Mouse (Mus musculus) olfactory bulb, adult 2 months (tissue): Measurements from ENCODE around the gene Megf11. TPM values are rescaled to one million over a fixed set of nuclear protein-coding genes. Genes with fewer than 3 reads are reported as not detected.

Experiments used
- H3K27ac ChIP-seq: fragments of 200-500 bp; 2 replicates; pipeline ENCODE4 v1.5.1; 2012; ENCODE audit warnings: low read depth, low read length; ENCODE audit not compliant: insufficient read depth
- H3K4me1 ChIP-seq: fragments of 200-500 bp; 2 replicates; pipeline ENCODE4 v1.6.1; 2012; ENCODE audit warnings: low read length; ENCODE audit not compliant: control insufficient read depth, insufficient read depth
- H3K4me3 ChIP-seq: fragments of 200-500 bp; 2 replicates; pipeline ENCODE4 v1.5.1; 2012; ENCODE audit warnings: mild to moderate bottlenecking, low read depth, low read length, moderate library complexity; ENCODE audit not compliant: insufficient read depth
- CTCF ChIP-seq: fragments of 200-500 bp; IDR thresholded peaks from 2 replicates; pipeline ENCODE4 v1.5.1; 2012; ENCODE audit warnings: low read depth, mild to moderate bottlenecking, low read length, moderate library complexity; ENCODE audit not compliant: insufficient read depth
- POLR2A ChIP-seq: fragments of 200-500 bp; IDR thresholded peaks from 2 replicates; pipeline ENCODE4 v1.6.1; 2012; ENCODE audit warnings: mild to moderate bottlenecking, low read depth, low read length, moderate library complexity; ENCODE audit not compliant: insufficient read depth
- WGBS: fragments of 180-500 bp; shearing (Covaris S2); methylation state at CpG from one replicate; pipeline ENCODE4 v1.1.7; 2018; 5-methylcytosine and 5-hydroxymethylcytosine counted together
- polyA plus RNA-seq: library from polyadenylated mRNA; stranded (reverse); fragments of >200 nt; gene quantifications from 2 replicates; pipeline ENCODE4 v1.2.4, GENCODE M21; 2012; ENCODE audit warnings: low replicate concordance; ENCODE audit not compliant: missing spikeins, insufficient read depth, insufficient read length

Megf11 gene
- polyA plus RNA-seq, 1 experiment = not detected

- H3K27ac ChIP-seq = no peak overlapping the region
- TF ChIP-seq POLR2A (no peak), CTCF (no peak)
Measured at GRCm38 (mm10) chr9:64520747-64521283, 135.4 kb downstream of the Megf11 start.

DNA sequence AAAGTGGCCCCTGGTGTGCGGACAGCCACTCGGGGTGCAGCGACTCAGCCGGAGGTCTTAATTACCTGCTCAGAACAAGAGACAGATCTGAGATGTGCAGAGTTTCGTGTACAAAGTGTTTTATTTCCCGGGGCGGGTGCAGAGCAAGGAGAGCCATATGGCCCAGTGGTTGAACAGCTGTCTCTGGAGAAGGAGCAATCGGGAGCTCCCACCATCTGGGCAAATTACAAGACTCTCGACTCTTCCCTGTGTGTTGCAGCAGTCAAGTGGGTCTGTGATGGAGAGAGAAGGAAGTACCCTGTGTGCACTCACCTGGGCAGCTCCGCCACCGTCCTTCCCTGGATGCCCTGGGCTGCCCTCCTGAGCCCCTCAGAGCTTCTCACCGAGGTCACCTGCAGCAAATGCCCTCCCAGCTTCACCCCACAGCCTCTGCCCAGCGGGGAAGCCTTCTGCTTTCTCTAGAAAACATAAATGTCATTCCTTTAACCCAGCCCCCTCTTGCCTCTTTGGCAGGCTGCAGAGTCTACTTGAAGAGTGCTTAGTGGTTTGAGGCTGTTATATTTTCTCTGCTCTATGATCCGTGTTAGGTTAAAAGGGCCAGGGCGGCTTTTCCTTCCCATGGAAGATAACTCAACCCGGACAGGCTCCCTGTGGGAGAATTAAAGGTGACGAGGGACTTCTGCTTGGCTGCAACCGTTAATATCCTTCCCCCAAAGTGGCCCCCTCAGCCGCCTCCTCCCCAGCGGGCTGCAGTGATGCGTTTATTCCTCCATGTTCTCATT is 138.0 kb downstream of the Megf11 start:
- TF ChIP-seq CTCF (no peak), POLR2A (no peak)
- Histone ChIP-seq H3K4me3 (no peak overlapping the region), H3K27ac (no peak overlapping the region), H3K4me1 (peaks cover 1% of the 10 kb centered on the region)
- WGBS = 75% methylated on average over 21 of the region's 21 CpGs

More at GRCm38 (mm10) chr9:64520747-64521283, 135.4 kb downstream of the Megf11 start:
- Histone ChIP-seq H3K4me1 (no peaks in the 10 kb centered on the region), H3K4me3 (no peak overlapping the region)
- WGBS = 71% methylated on average over 4 of the region's 4 CpGs

- TF ChIP-seq CTCF = no peak
- TF ChIP-seq POLR2A = no peak
- Histone ChIP-seq H3K4me3 (no peak overlapping the region), H3K27ac (no peak overlapping the region), H3K4me1 (peaks cover 10% of the 10 kb centered on the region)
- 40% methylated on average over 7 of the region's 7 CpGs for WGBS
Measured at GRCm38 (mm10) chr9:64528061-64528460, 142.6 kb downstream of the Megf11 start.

DNA sequence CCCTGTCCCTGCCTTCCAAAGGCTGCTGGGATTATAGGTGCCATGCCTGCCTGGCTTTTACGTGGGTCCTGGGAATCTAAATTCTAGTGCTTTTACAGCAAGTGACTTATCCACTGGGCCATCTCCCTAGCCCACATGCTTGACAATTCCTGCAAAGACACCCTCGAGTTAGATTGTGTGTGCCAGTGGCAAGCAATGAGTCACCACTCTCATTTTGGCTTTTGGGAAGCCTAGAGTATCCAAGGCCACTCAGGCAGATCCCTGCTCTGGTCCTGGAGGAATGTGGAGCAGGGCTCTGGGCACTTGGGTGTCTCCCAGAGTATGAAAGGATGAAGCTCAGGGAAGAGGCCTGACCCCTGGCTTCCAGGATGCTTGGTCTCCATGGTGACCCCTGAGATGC is 143.2 kb downstream of the Megf11 start:
- Histone ChIP-seq H3K4me3 (no peak overlapping the region), H3K4me1 (peaks cover 13% of the 10 kb centered on the region), H3K27ac (no peak overlapping the region)
- no peak for TF ChIP-seq POLR2A
- TF ChIP-seq CTCF = no peak
- WGBS = 31% methylated on average over 2 of the region's 2 CpGs

- 90% methylated on average over 3 of the region's 3 CpGs for WGBS
- no peak overlapping the region for H3K4me3 ChIP-seq
- H3K27ac ChIP-seq = no peak overlapping the region
- no peak for TF ChIP-seq POLR2A
- TF ChIP-seq CTCF = no peak
- H3K4me1 ChIP-seq = peaks cover 19% of the 10 kb centered on the region
Measured at GRCm38 (mm10) chr9:64531935-64532334, 146.5 kb downstream of the Megf11 start.

DNA sequence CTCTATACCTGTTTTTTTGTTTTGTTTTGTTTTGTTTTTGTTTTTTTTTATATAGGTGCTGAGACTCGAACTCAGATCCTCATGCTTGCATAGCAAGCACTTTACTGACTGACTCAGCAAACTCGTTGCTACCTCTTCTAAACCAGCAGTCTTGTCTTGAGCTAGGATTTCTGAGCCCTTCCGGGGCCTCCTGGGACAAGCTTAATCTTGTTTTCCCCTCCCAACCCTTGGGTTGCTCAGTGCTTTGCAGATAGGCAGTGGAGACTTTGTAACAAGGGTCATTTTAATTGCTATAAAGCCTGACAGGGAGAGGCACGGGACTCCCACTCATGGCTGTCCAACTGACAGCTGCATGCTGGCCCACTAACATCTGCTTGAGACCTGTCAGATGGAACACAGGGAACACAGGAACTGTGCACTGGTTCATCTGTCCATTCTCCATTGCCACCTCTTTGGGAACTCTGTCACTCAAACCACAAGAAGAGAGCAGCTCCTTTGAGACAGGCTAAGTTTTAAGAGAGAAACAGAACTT is 147.4 kb downstream of the Megf11 start:
- Histone ChIP-seq H3K4me1 (peaks cover 19% of the 10 kb centered on the region), H3K27ac (no peak overlapping the region), H3K4me3 (no peak overlapping the region)
- 88% methylated on average over 4 of the region's 4 CpGs for WGBS
- no peak for TF ChIP-seq CTCF
- no peak for TF ChIP-seq POLR2A

DNA sequence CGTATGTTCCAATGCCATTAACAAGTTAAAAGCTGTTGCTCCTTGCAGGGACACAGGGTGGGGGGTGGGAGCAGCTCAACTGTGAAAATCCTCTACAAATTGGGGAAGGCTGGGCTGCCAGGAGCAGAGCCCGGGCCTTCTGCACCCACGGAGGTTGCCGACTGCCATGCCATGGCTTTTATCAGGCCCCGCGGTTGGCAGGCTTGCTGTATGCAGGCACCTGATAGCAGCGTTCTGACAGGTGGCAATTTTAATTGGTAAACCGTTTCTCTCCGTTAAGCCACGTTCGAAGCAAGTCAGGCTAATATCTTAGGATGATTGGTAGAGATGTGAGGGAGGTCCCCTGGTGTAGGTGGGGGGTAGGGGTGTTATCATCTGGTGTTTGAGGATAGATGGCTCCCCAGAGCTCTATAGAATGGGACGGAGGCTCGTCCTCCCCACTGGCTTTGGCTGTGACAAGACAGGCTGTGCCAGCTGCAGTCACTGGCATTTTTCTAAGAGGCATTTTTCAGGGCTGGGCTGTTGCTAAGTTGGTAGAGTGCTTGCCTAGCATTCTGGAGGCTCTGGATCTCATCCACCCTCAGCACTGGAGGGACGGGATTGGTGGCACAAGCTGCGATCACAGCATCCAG is 148.2 kb downstream of the Megf11 start:
- peaks cover 16% of the 10 kb centered on the region for H3K4me1 ChIP-seq
- H3K27ac ChIP-seq = no peak overlapping the region
- TF ChIP-seq CTCF (no peak), POLR2A (no peak)
- H3K4me3 ChIP-seq = no peak overlapping the region
- 15% methylated on average over 15 of the region's 15 CpGs for WGBS

DNA sequence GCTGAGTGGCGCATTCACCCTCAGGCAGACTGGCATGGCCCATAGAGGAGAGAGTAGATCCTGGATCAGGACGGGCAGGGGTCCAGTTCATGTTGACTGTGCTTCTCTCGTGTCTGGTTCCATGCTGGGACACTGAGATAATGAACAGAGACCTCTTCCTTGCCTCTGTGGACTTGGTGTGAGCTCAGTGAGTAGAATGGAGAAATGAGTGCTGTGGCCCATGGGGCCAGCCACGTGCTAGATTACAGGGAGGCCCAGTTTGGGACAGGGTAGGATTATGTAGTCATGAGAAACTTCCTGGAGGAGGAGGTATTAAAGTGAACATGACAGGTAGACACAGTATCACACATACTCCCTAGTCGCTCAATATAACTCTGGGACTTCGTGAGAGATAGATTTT is 148.9 kb downstream of the Megf11 start:
- TF ChIP-seq CTCF = no peak
- TF ChIP-seq POLR2A = no peak
- Histone ChIP-seq H3K4me3 (no peak overlapping the region), H3K4me1 (peaks cover 10% of the 10 kb centered on the region), H3K27ac (no peak overlapping the region)
- 86% methylated on average over 6 of the region's 6 CpGs for WGBS

GRCm38 (mm10) chr9:64534856-64535539 is 149.6 kb downstream of the Megf11 start:
- H3K4me3 ChIP-seq = no peak overlapping the region
- 94% methylated on average over 8 of the region's 8 CpGs for WGBS
- no peak overlapping the region for H3K27ac ChIP-seq
- peaks cover 10% of the 10 kb centered on the region for H3K4me1 ChIP-seq
- TF ChIP-seq CTCF = no peak
- no peak for TF ChIP-seq POLR2A
